Mouse (Mus musculus) midbrain, embryonic 14.5 days (tissue): ENCODE measurements around the gene Pnkp. TPM values are rescaled to one million over a fixed set of nuclear protein-coding genes. Genes with fewer than 3 reads are reported as not detected.
A peak's percentile ranks its signal among the peaks of the same experiment; 100 is the strongest.

Experiments used
- ATAC-seq: fragments of 200-750 bp; cut with Nextera tagmentation; 2 replicates; pipeline ENCODE4 v1.8.0; 2017; ENCODE audit warnings: moderate number of reproducible peaks, moderate library complexity; ENCODE audit not compliant: low FRiP score, low TSS enrichment
- DNase-seq: peaks from one replicate; pipeline ENCODE4 v3.0.0-alpha.2; 2015
- H3K27ac ChIP-seq: fragments of 300-500 bp; sonication (generic); replicated peaks from 2 replicates; pipeline ENCODE4 v1.5.1; 2014; ENCODE audit warnings: mild to moderate bottlenecking, low read depth, low read length, moderate library complexity
- H3K27me3 ChIP-seq: fragments of 300-500 bp; sonication (generic); 2 replicates; pipeline ENCODE4 v1.6.1; 2014; ENCODE audit warnings: low read length, control low read depth, mixed read lengths; ENCODE audit not compliant: control insufficient read depth, insufficient read depth
- H3K36me3 ChIP-seq: fragments of 300-500 bp; sonication (generic); 2 replicates; pipeline ENCODE4 v1.6.1; 2014; ENCODE audit warnings: low read length, control low read depth; ENCODE audit not compliant: control insufficient read depth, insufficient read depth
- H3K4me1 ChIP-seq: fragments of 300-500 bp; sonication (generic); 2 replicates; pipeline ENCODE4 v1.6.1; 2014; ENCODE audit warnings: mild to moderate bottlenecking, antibody characterized with exemption, low read length, control low read depth; ENCODE audit not compliant: control insufficient read depth, insufficient read depth
- H3K4me2 ChIP-seq: fragments of 300-500 bp; sonication (generic); 2 replicates; pipeline ENCODE4 v1.6.1; 2014; ENCODE audit warnings: mild to moderate bottlenecking, low read length, moderate library complexity
- H3K4me3 ChIP-seq: fragments of 300-500 bp; sonication (generic); replicated peaks from 2 replicates; pipeline ENCODE4 v1.5.1; 2014; ENCODE audit warnings: low read depth, low read length
- H3K9ac ChIP-seq: fragments of 300-500 bp; sonication (generic); replicated peaks from 2 replicates; pipeline ENCODE4 v1.6.1; 2014; ENCODE audit warnings: mild to moderate bottlenecking, low read length, moderate library complexity
- H3K9me3 ChIP-seq: fragments of 300-500 bp; sonication (generic); 2 replicates; pipeline ENCODE4 v1.6.1; 2016; ENCODE audit warnings: low read length, control low read depth, mixed read lengths; ENCODE audit not compliant: control insufficient read depth
- whole genome bisulfite sequencing: fragments of 180-500 bp; shearing (Covaris S2); extraction: QIAGEN DNeasy Blood & Tissue Kit; methylation state at CpG from one replicate; pipeline ENCODE4 v1.1.7; 2014; 5-methylcytosine and 5-hydroxymethylcytosine counted together
- polyA plus RNA-seq: library from polyadenylated mRNA; unstranded; fragments of >200 nt; fragmentation: Nextera tagmentation; extraction: Ambion mirVana; gene quantifications from 2 replicates; pipeline ENCODE4 v1.2.1, GENCODE M21; 2014

Pnkp gene
- polyA plus RNA-seq, 1 experiment from 2014 or later: 30.4 TPM

GRCm38 (mm10) chr7:44853065-44853464, 3.9 kb upstream of the Pnkp start:
- DNase-seq (no peak), ATAC-seq (no peak)
- Histone ChIP-seq H3K4me1 (peaks cover 39% of the 10 kb centered on the region), H3K27me3 (no peaks in the 10 kb centered on the region), H3K9me3 (no peaks in the 10 kb centered on the region), H3K9ac (no peak overlapping the region), H3K4me2 (no peak overlapping the region), H3K27ac (no peak overlapping the region), H3K4me3 (no peak overlapping the region), H3K36me3 (peaks cover 18% of the 10 kb centered on the region)
- 95% methylated on average over 2 of the region's 2 CpGs for WGBS

- WGBS: 34% methylated on average over 26 of the region's 26 CpGs
- H3K4me2 ChIP-seq: peak overlapping the region; percentile 72
- H3K9ac ChIP-seq: peak overlapping the region; percentile 67
- DNase-seq: no peak
- H3K27me3 ChIP-seq: no peaks in the 10 kb centered on the region
- no peaks in the 10 kb centered on the region for H3K9me3 ChIP-seq
- peak overlapping the region; percentile 85 for H3K27ac ChIP-seq
- H3K36me3 ChIP-seq: peaks cover 18% of the 10 kb centered on the region
- peaks cover 40% of the 10 kb centered on the region for H3K4me1 ChIP-seq
- ATAC-seq: no peak
- peak overlapping the region; percentile 42 for H3K4me3 ChIP-seq
Observed at GRCm38 (mm10) chr7:44853596-44854355, 3.2 kb upstream of the Pnkp start.

GRCm38 (mm10) chr7:44854356-44855031, 2.4 kb upstream of the Pnkp start:
- Histone ChIP-seq H3K36me3 (peaks cover 18% of the 10 kb centered on the region), H3K27me3 (no peaks in the 10 kb centered on the region), H3K4me2 (peak overlapping the region; percentile 72), H3K9ac (peak overlapping the region; percentile 67), H3K4me3 (peak overlapping the region; percentile 42), H3K4me1 (peaks cover 40% of the 10 kb centered on the region), H3K9me3 (no peaks in the 10 kb centered on the region), H3K27ac (peak overlapping the region; percentile 85)
- WGBS: 2% methylated on average over 45 of the region's 45 CpGs
- DNase-seq (peak; percentile 74), ATAC-seq (0 out of 2 replicates have a peak, but pooled peaks have one; percentile 3)

GRCm38 (mm10) chr7:44855036-44855435, 1.9 kb upstream of the Pnkp start:
- peaks cover 20% of the 10 kb centered on the region for H3K36me3 ChIP-seq
- H3K4me1 ChIP-seq: peaks cover 40% of the 10 kb centered on the region
- no peak for DNase-seq
- H3K27me3 ChIP-seq: no peaks in the 10 kb centered on the region
- peak overlapping the region; percentile 42 for H3K4me3 ChIP-seq
- WGBS: 33% methylated on average over 10 of the region's 10 CpGs
- H3K9me3 ChIP-seq: no peaks in the 10 kb centered on the region
- H3K4me2 ChIP-seq: peak overlapping the region; percentile 72
- peak overlapping the region; percentile 85 for H3K27ac ChIP-seq
- no peak for ATAC-seq
- peak overlapping the region; percentile 67 for H3K9ac ChIP-seq

GRCm38 (mm10) chr7:44856265-44856916, 548 bp upstream of the Pnkp start:
- no peaks in the 10 kb centered on the region for H3K27me3 ChIP-seq
- H3K27ac ChIP-seq: peak overlapping the region; percentile 91
- peaks cover 31% of the 10 kb centered on the region for H3K4me1 ChIP-seq
- WGBS: 69% methylated on average over 9 of the region's 9 CpGs
- peak overlapping the region; percentile 69 for H3K4me3 ChIP-seq
- H3K9ac ChIP-seq: 0 out of 2 replicates have a peak overlapping the region, but pooled peaks have one; percentile 78
- H3K36me3 ChIP-seq: peaks cover 22% of the 10 kb centered on the region
- H3K4me2 ChIP-seq: peak overlapping the region; percentile 90
- ATAC-seq (no peak), DNase-seq (no peak)
- no peaks in the 10 kb centered on the region for H3K9me3 ChIP-seq

GRCm38 (mm10) chr7:44857905-44858304, 966 bp downstream of the Pnkp start:
- no peaks in the 10 kb centered on the region for H3K9me3 ChIP-seq
- peaks cover 31% of the 10 kb centered on the region for H3K4me1 ChIP-seq

GRCm38 (mm10) chr7:44859896-44860295, 3.0 kb downstream of the Pnkp start:
- 91% methylated on average over 11 of the region's 11 CpGs for WGBS
- DNase-seq (no peak), ATAC-seq (no peak)
- Histone ChIP-seq H3K4me1 (peaks cover 19% of the 10 kb centered on the region), H3K9me3 (no peaks in the 10 kb centered on the region), H3K27me3 (no peaks in the 10 kb centered on the region), H3K36me3 (peaks cover 40% of the 10 kb centered on the region), H3K9ac (no peak overlapping the region), H3K4me2 (no peak overlapping the region), H3K4me3 (no peak overlapping the region), H3K27ac (no peak overlapping the region)

More at GRCm38 (mm10) chr7:44857905-44858304, 966 bp downstream of the Pnkp start:
- Histone ChIP-seq H3K27ac (peak overlapping the region; percentile 91), H3K9ac (peak overlapping the region; percentile 78), H3K4me2 (peak overlapping the region; percentile 90), H3K36me3 (peaks cover 28% of the 10 kb centered on the region), H3K27me3 (no peaks in the 10 kb centered on the region), H3K4me3 (peak overlapping the region; percentile 69)
- no peak for DNase-seq
- WGBS: 27% methylated on average over 8 of the region's 8 CpGs
- no peak for ATAC-seq

GRCm38 (mm10) chr7:44860576-44861428, 3.9 kb downstream of the Pnkp start:
- peak; percentile 25; the same call in 1 of the 2 replicates for ATAC-seq
- peak; percentile 84 for DNase-seq
- 59% methylated on average over 22 of the region's 22 CpGs for WGBS
- Histone ChIP-seq H3K4me1 (peaks cover 14% of the 10 kb centered on the region), H3K4me2 (peak overlapping the region; percentile 17; the same call in 1 of the 2 replicates), H3K4me3 (no peak overlapping the region), H3K36me3 (peaks cover 49% of the 10 kb centered on the region), H3K9ac (no peak overlapping the region), H3K27ac (0 out of 2 replicates have a peak overlapping the region, but pooled peaks have one; percentile 41), H3K9me3 (no peaks in the 10 kb centered on the region), H3K27me3 (no peaks in the 10 kb centered on the region)
